Mouse (Mus musculus) layer of hippocampus, adult 11-12 months (tissue): ENCODE results near the gene Ddx25.

Experiments used
- DNase-seq: peaks from one replicate; pipeline ENCODE4 v3.0.0; 2022; ENCODE audit warnings: low spot score

Ddx25 gene

GRCm38 (mm10) chr9:35558257-35559008 is at the start of gene Ddx25, which contains the start of gene Pus3:
Gene Ddx25 (minus strand): TSS chr9:35558528.
Gene Pus3 (plus strand): TSS chr9:35558595.
- peak; percentile 70 for DNase-seq

- DNase-seq = no peak
Measured at GRCm38 (mm10) chr9:35607647-35608405, 49.5 kb upstream of the Ddx25 start.

GRCm38 (mm10) chr9:35592903-35593302 is 34.6 kb upstream of the Ddx25 start:
- DNase-seq = peak; percentile 41

GRCm38 (mm10) chr9:35587674-35588073 is 29.3 kb upstream of the Ddx25 start:
- no peak for DNase-seq

GRCm38 (mm10) chr9:35574416-35574815 is 16.1 kb upstream of the Ddx25 start:
- no peak for DNase-seq

GRCm38 (mm10) chr9:35570663-35571062 is 12.3 kb upstream of the Ddx25 start:
- no peak for DNase-seq

- peak; percentile 93 for DNase-seq
Measured at GRCm38 (mm10) chr9:35569571-35570534, 11.5 kb upstream of the Ddx25 start, which contains the start of the genes Pate2 and Hyls1. Gene Pate2 (plus strand): TSS chr9:35570284. Gene Hyls1 (minus strand): TSS chr9:35570398.

GRCm38 (mm10) chr9:35567995-35568394 is 9.7 kb upstream of the Ddx25 start:
- no peak for DNase-seq

GRCm38 (mm10) chr9:35564536-35565240 is 6.4 kb upstream of the Ddx25 start:
- no peak for DNase-seq

GRCm38 (mm10) chr9:35561583-35561982 is 3.3 kb upstream of the Ddx25 start:
- no peak for DNase-seq

- DNase-seq = no peak
Measured at GRCm38 (mm10) chr9:35561076-35561475, 2.7 kb upstream of the Ddx25 start.

GRCm38 (mm10) chr9:35559009-35559890 is 922 bp upstream of the Ddx25 start:
- peak; percentile 83 for DNase-seq

GRCm38 (mm10) chr9:35556494-35557102 is 1.7 kb downstream of the Ddx25 start:
- DNase-seq = no peak

- no peak for DNase-seq
Measured at GRCm38 (mm10) chr9:35548455-35548854, 9.9 kb downstream of the Ddx25 start.

GRCm38 (mm10) chr9:35546745-35547144 is 11.6 kb downstream of the Ddx25 start:
- DNase-seq = no peak

- no peak for DNase-seq
Measured at GRCm38 (mm10) chr9:35545704-35546103, 12.6 kb downstream of the Ddx25 start.

- DNase-seq = no peak
Measured at GRCm38 (mm10) chr9:35544666-35545065, 13.7 kb downstream of the Ddx25 start.

GRCm38 (mm10) chr9:35543099-35543860 is 15.0 kb downstream of the Ddx25 start:
- no peak for DNase-seq

- no peak for DNase-seq
Measured at GRCm38 (mm10) chr9:35541941-35542340, 16.4 kb downstream of the Ddx25 start.
